Mouse (Mus musculus): ENCODE data around the gene Mrpl35. TPM values are rescaled to one million over a fixed set of nuclear protein-coding genes. Genes with fewer than 3 reads are reported as not detected.
A peak's percentile ranks its signal among the peaks of the same experiment; 100 is the strongest.

Mrpl35 gene
- total RNA-seq, 2 experiments from 2014 or later = 40.8 to 44.7 TPM

GRCm38 (mm10) chr6:71801011-71801713, 25.6 kb downstream of the Mrpl35 start:
- no peak for DNase-seq (ENCODE audit: low spot score in 2 of 2)

- DNase-seq (ENCODE audit: low spot score in 2 of 2) = no peak
Measured at GRCm38 (mm10) chr6:71799391-71799790, 27.4 kb downstream of the Mrpl35 start.

DNA sequence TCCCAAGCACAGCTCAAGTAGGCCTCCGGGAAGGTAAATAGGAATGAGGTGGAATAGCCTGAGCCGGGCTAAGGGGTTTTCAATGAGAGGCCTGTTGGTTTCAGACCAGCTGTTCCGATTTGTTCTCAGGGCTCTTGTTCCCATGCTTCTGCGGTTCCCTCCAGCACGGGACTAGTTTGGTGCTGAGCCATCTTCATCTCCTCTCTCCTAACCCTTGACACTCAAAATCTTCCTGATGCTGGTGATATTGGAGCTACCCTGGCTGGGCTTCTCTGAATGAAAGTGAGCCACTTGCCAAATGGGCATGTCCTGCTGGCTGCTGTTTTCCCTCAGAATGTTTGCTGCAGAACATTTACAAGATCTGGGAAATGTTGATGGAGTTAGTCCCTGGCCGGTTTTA, 35.0 kb downstream of the Mrpl35 start:
- DNase-seq (ENCODE audit: low spot score in 2 of 2) = no peak

- DNase-seq (ENCODE audit: low spot score in 2 of 2) = no peak
Measured at GRCm38 (mm10) chr6:71788348-71788747, 38.4 kb downstream of the Mrpl35 start.

DNA sequence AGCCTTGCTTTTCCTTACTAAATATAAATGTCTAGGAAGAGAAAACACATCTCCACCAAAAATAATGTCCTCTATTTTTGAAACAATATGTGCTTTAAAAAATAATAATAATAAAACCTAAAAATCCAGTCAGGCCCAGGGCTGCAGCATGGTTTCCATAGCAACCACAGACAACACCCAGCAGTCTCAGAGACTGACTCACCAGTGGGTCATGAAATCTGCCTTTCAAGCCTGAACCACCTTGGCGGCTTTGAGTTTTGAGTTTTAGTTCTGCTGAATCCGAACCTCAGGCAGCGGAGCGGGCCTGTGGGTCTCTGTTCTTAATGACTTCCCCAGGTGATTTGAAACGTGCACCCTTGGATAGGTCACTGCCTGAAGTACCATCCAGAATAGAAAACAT, 43.6 kb downstream of the Mrpl35 start:
- no peak for DNase-seq (ENCODE audit: low spot score in 2 of 2)

DNA sequence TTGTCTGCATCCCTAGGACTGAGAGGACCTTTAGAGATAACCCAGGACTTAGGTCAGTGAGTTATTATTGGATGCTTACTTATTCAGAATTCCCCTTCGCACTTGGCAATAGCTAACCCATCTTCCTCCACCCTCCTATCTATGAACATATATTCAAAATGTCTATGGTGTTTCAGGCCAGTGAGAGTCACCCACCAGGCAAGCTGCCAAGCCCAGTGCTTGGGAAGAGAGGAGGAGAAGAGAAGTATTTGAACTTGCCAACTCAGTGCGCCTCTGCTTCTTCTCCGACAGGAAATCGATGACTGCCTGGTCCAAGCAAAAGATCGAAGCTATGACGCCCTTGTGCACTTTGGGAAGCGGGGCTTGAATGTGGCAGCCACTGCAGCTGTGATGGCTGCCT, 46.3 kb downstream of the Mrpl35 start:
- DNase-seq (ENCODE audit: low spot score in 2 of 2) = no peak

GRCm38 (mm10) chr6:71779831-71780230, 46.9 kb downstream of the Mrpl35 start:
- DNase-seq (ENCODE audit: low spot score in 2 of 2) = no peak

DNA sequence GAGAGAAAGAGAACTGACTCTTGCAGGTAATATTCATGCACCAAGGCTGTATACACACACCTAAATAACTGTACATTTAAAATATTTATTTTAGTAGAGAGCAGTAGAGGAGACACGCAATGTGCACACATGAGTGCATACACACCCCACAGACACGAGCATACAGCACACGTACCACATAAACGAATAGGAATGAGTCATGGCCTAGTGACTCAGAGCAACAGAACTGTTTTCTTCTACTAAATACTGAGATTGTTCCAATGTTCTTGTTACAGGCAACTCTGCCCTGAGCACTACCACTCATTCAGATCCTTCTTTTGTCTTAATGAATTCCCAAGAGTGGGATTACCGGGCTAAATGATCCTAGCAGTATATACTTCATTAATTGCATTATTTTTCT, 48.8 kb downstream of the Mrpl35 start:
- no peak for DNase-seq (ENCODE audit: low spot score in 2 of 2)

DNA sequence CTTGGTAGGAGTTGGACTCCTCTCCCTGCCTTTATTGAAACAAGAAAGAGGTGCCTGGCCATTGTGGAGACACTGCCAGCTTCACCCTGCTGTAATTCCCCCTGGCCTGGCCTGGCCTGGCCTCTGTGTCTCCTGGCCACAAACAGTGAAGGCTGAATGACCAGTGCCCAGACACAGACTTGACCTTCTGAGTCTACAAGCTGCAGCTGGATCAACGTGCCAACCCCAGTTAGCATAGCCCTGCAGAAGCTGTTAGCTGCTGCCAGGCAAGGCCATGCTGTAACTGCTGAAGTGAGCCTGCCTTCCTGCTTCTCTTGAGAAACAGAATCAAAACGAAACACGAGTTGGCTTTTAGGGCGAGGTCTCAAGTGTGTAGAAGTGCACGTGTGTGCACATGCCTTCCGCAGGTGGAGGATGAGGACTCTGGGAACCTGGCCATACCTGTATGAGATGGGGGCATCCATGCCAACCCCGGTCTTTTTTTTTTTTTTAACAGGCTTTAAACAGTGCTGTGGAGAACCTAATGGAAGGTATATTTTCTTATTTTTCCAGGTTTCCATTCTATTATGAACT, 54.0 kb downstream of the Mrpl35 start:
- peak in 1 of 2 experiments; percentile 26 for DNase-seq (ENCODE audit: low spot score in 2 of 2)

- DNase-seq (ENCODE audit: low spot score in 2 of 2) = no peak
Measured at GRCm38 (mm10) chr6:71772156-71772555, 54.6 kb downstream of the Mrpl35 start.

DNA sequence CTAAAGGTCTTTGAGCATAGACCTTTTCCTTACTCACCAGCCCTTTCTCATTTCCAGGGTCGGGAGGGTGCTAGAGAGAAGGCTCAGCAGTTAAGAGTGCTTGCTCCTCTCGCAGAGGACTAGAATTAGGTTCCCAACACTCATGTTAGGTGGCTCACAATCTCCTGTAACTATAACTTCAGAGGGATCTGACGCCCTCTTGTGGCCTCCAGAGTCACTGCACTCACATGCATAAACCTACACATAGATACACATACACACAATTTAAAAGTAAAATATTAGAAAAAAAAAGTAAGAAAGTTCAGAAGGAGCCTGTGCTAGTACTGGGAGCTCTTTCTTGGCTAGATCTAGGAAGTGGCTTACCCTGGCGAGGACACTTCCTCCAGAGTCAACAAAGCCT, 55.5 kb downstream of the Mrpl35 start:
- DNase-seq (ENCODE audit: low spot score in 2 of 2) = no peak

DNA sequence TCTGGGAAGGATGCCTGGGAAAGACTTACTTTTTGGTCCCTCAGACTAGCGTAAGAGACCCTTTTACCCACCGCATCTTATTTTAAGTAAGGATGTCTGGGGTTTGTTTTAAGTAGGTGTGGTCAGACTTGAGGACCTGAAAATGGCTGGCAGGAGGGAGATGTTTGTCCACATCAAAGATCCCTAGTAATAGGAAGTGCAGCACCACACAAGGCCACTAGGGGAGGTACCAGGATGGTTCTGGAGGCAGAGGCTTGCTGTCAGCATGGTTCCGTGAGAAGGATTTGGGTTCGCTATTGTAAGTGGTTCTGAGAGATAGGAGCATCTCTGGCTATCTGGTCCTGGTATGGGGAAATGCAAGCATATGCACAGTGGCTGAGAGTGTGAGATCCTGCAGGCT, 55.9 kb downstream of the Mrpl35 start:
- DNase-seq (ENCODE audit: low spot score in 2 of 2) = no peak

- no peak for DNase-seq (ENCODE audit: low spot score in 2 of 2)
Measured at GRCm38 (mm10) chr6:71769901-71770690, 56.7 kb downstream of the Mrpl35 start.

DNA sequence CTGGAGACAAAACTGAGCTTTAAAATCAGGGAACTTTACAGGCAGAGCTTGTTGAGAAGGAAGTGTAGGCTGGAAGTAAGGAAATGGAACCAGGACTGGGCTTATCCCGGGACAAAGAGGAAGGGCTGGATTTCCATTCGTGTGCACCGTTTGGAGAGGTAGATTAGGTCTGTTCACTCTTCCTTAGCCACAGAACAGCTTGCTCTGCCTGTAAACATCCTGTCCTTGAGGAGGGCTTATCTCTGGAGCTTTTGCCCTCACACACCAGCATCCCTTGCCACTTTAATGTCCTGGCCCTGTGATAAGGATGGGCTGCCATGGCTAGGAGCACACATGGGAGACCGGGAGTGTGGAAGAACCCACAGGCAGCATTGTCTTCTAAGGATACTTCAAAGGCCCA, 59.0 kb downstream of the Mrpl35 start:
- DNase-seq (ENCODE audit: low spot score in 2 of 2) = no peak

Other genes starting within 250 kb of the Mrpl35 start
- 10 to 100 TPM; 29.5 to 30.3 TPM for gene Kdm3a, start 194.0 kb downstream of the Mrpl35 start, total RNA-seq (2021)
- gene Reep1, start 119.4 kb downstream of the Mrpl35 start, total RNA-seq (2021) = 1 to 10 TPM; 4.1 to 4.4 TPM
- 100 to 1,000 TPM; 335 to 387 TPM for gene Immt, start 4.4 kb upstream of the Mrpl35 start, total RNA-seq (2021)
- 10 to 100 TPM; 95.0 to 97.9 TPM for gene Ptcd3, start 81.8 kb upstream of the Mrpl35 start, total RNA-seq (2021)
- gene Polr1a, start 82.1 kb upstream of the Mrpl35 start, total RNA-seq (2021) = 10 to 100 TPM; 52.5 to 75.2 TPM